In genomic region chr16:21210204-21210603, GRCm38 (mm10) we compare ENCODE assay signal across 9 mouse cellular contexts. TPM values are rescaled to one million over a fixed set of nuclear protein-coding genes. Genes with fewer than 3 reads are reported as not detected.
A peak's percentile ranks its signal among the peaks of the same experiment; 100 is the strongest.
DNase-seq lines count a peak whose midpoint lies in the region; ATAC-seq lines count a peak whose summit lies in the region.
"Had no signal": no experiment of that assay in that cellular context is flagged by ENCODE, and none has a peak within 500 bp of the region (broad histone marks: within the 10 kb centered on the region; RNA-seq: fewer than 3 reads in every experiment).

No protein-coding gene starts in this region.

- peak overlapping the region; percentile 79 for H3K9ac ChIP-seq in heart, embryonic 13.5 days
- H3K9ac ChIP-seq in forebrain, embryonic 14.5 days (ENCODE audit: low read length) = peak overlapping the region; percentile 43
- no peak overlapping the region for H3K9ac ChIP-seq in liver, embryonic 15.5 days

- H3K27me3 ChIP-seq in heart, embryonic 13.5 days (replicated peaks) = no peaks in the 10 kb centered on the region
- no peaks in the 10 kb centered on the region for H3K27me3 ChIP-seq in forebrain, embryonic 14.5 days (replicated peaks; ENCODE audit: control insufficient read depth, insufficient read depth, low read length)
- peaks cover 78% of the 10 kb centered on the region for H3K27me3 ChIP-seq in liver, embryonic 15.5 days

- intact Hi-C loops in left cerebral cortex, postnatal 14 days (cut with DNase I) = no loop called here

- H3K4me1 ChIP-seq in heart, embryonic 13.5 days = peaks cover 87% of the 10 kb centered on the region
- peaks cover 21% of the 10 kb centered on the region for H3K4me1 ChIP-seq in forebrain, embryonic 14.5 days (ENCODE audit: control insufficient read depth, insufficient read depth, low read length)
- peaks cover under 1% of the 10 kb centered on the region for H3K4me1 ChIP-seq in liver, embryonic 15.5 days (replicated peaks)

- no peaks in the 10 kb centered on the region for H3K9me3 ChIP-seq in heart, embryonic 13.5 days
- no peaks in the 10 kb centered on the region for H3K9me3 ChIP-seq in forebrain, embryonic 14.5 days (replicated peaks; ENCODE audit: control insufficient read depth, low read length)
- H3K9me3 ChIP-seq in liver, embryonic 15.5 days (replicated peaks) = no peaks in the 10 kb centered on the region

- H3K36me3 ChIP-seq in heart, embryonic 13.5 days = peaks cover 20% of the 10 kb centered on the region
- no peaks in the 10 kb centered on the region for H3K36me3 ChIP-seq in forebrain, embryonic 14.5 days (ENCODE audit: control insufficient read depth, insufficient read depth, low read length)
- H3K36me3 ChIP-seq in liver, embryonic 15.5 days (replicated peaks) = no peaks in the 10 kb centered on the region

- peak overlapping the region; percentile 84 for H3K4me2 ChIP-seq in heart, embryonic 13.5 days
- peak overlapping the region; percentile 61 for H3K4me2 ChIP-seq in forebrain, embryonic 14.5 days (ENCODE audit: low read length)
- peak overlapping the region; percentile 52; the same call in 1 of the 2 replicates for H3K4me2 ChIP-seq in liver, embryonic 15.5 days

- no peak for DNase-seq in heart, adult 9 months (ENCODE audit: low spot score in 2 of 2)
- peak; percentile 15 for DNase-seq in ES-CJ7 (ENCODE audit: low read depth, low spot score)
- DNase-seq in forebrain, embryonic 14.5 days (ENCODE audit: low spot score) = no peak
- no peak for DNase-seq in left cerebral cortex, postnatal 14 days (ENCODE audit: low spot score in 2 of 2)
- no peak for DNase-seq in spleen, postnatal 14 days (ENCODE audit: low spot score in 2 of 2)
- DNase-seq: thymus, postnatal 4 days had no signal

- no peak for ATAC-seq in heart, embryonic 13.5 days (ENCODE audit: extremely low read depth, insufficient number of reproducible peaks, low FRiP score, low TSS enrichment)
- ATAC-seq in forebrain, embryonic 14.5 days = no peak
- no peak for ATAC-seq in liver, embryonic 15.5 days (ENCODE audit: insufficient read depth)
- ATAC-seq in frontal cortex, adult (ENCODE audit: low TSS enrichment) = no peak

- WGBS in heart, embryonic 13.5 days = 12% methylated on average over 5 of the region's 5 CpGs
- 6% methylated on average over 5 of the region's 5 CpGs for WGBS in forebrain, embryonic 14.5 days
- 27% methylated on average over 5 of the region's 5 CpGs for WGBS in liver, embryonic 15.5 days (ENCODE audit: insufficient replicate concordance)

- H3K4me3 ChIP-seq in heart, embryonic 13.5 days = peak overlapping the region; percentile 50
- H3K4me3 ChIP-seq in forebrain, embryonic 14.5 days (ENCODE audit: low read depth, low read length) = peak overlapping the region; percentile 23; the same call in 1 of the 2 replicates
- no peak overlapping the region for H3K4me3 ChIP-seq in liver, embryonic 15.5 days (replicated peaks)

- H3K27ac ChIP-seq in heart, embryonic 13.5 days (replicated peaks) = peak overlapping the region; percentile 88
- peak overlapping the region; percentile 67 for H3K27ac ChIP-seq in forebrain, embryonic 14.5 days (ENCODE audit: low read depth, low read length)
- no peak overlapping the region for H3K27ac ChIP-seq in liver, embryonic 15.5 days (replicated peaks)

RNA-seq across cellular contexts. Expression of gene Ephb3, which starts 5.6 kb away (rescaled TPM):
- 15.5 and 16.9 TPM in 2 replicates for polyA plus RNA-seq in heart, embryonic 13.5 days (2015; fragmentation: Nextera tagmentation; extraction: Ambion mirVana)
- polyA plus RNA-seq in forebrain, embryonic 14.5 days (2014; fragmentation: Nextera tagmentation; extraction: Ambion mirVana) = 3.1 and 4.1 TPM in 2 replicates
- polyA plus RNA-seq in liver, embryonic 15.5 days (2015; fragmentation: Nextera tagmentation; extraction: Ambion mirVana) = 0.52 and 0.61 TPM in 2 replicates
- total RNA-seq in left cerebral cortex, postnatal 14 days (2021) = 10 to 100 TPM; 31.4 to 35.5 TPM

RNA-seq across cellular contexts. Expression of gene Teddm3, which starts 56.4 kb away (rescaled TPM):
- not detected in 2 replicates for polyA plus RNA-seq in heart, embryonic 13.5 days (2015; fragmentation: Nextera tagmentation; extraction: Ambion mirVana)
- not detected in 2 replicates for polyA plus RNA-seq in forebrain, embryonic 14.5 days (2014; fragmentation: Nextera tagmentation; extraction: Ambion mirVana)
- not detected in 2 replicates for polyA plus RNA-seq in liver, embryonic 15.5 days (2015; fragmentation: Nextera tagmentation; extraction: Ambion mirVana)
- total RNA-seq in left cerebral cortex, postnatal 14 days (2021) = 1 to 10 TPM in 1 of 2 experiments, under 1 TPM in 1; 0.55 to 1.1 TPM
